16 mouse cellular contexts compared by ENCODE assay signal in genomic region chr11:90675479-90676110, GRCm38 (mm10). TPM values are rescaled to one million over a fixed set of nuclear protein-coding genes. Genes with fewer than 3 reads are reported as not detected.
DNase-seq lines count a peak whose midpoint lies in the region; ATAC-seq and TF ChIP-seq lines count a peak whose summit lies in the region.
"Had no signal": no experiment of that assay in that cellular context is flagged by ENCODE, and none has a peak within 500 bp of the region (broad histone marks: within the 10 kb centered on the region; RNA-seq: fewer than 3 reads in every experiment).

No protein-coding gene starts in this region.

- 0 out of 2 replicates have a peak overlapping the region, but pooled peaks have one; percentile 13 for H3K27ac ChIP-seq in heart, embryonic 10.5 days
- no peak overlapping the region for H3K27ac ChIP-seq in stomach, embryonic 14.5 days (ENCODE audit: low read length)
- no peak overlapping the region for H3K27ac ChIP-seq in stomach, postnatal 0 days (replicated peaks)
- H3K27ac ChIP-seq in liver, embryonic 11.5 days (ENCODE audit: low read depth, low read length): peak overlapping the region; percentile 64
- H3K27ac ChIP-seq: embryonic facial prominence, embryonic 12.5 days; hindbrain, embryonic 15.5 days had no signal

- intact Hi-C loops in gastrocnemius, postnatal 14 days (cut with DNase I; ENCODE audit: low total_unique reads): no loop called here

- H3K9ac ChIP-seq in stomach, embryonic 14.5 days (replicated peaks; ENCODE audit: low read depth, low read length): no peak overlapping the region
- H3K9ac ChIP-seq in stomach, postnatal 0 days (ENCODE audit: low read length): no peak overlapping the region
- H3K9ac ChIP-seq in liver, embryonic 11.5 days (ENCODE audit: low read depth, low read length): peak overlapping the region; percentile 18
- H3K9ac ChIP-seq: embryonic facial prominence, embryonic 12.5 days; hindbrain, embryonic 15.5 days had no signal

- H3K4me2 ChIP-seq in stomach, embryonic 14.5 days (replicated peaks; ENCODE audit: low read depth, low read length): no peak overlapping the region
- H3K4me2 ChIP-seq in stomach, postnatal 0 days (replicated peaks; ENCODE audit: low read depth): no peak overlapping the region
- H3K4me2 ChIP-seq in liver, embryonic 11.5 days: peak overlapping the region; percentile 48
- H3K4me2 ChIP-seq: embryonic facial prominence, embryonic 12.5 days; hindbrain, embryonic 15.5 days had no signal

- TF ChIP-seq EP300 in stomach, postnatal 0 days (optimal IDR thresholded peaks at IDR 0.05): no peak

- peaks cover 36% of the 10 kb centered on the region for H3K36me3 ChIP-seq in heart, embryonic 10.5 days
- H3K36me3 ChIP-seq in stomach, embryonic 14.5 days (ENCODE audit: control insufficient read depth, insufficient read depth, low read length): peaks cover 3% of the 10 kb centered on the region; the same call in 1 of the 2 replicates
- H3K36me3 ChIP-seq in stomach, postnatal 0 days (ENCODE audit: control insufficient read depth, insufficient read depth, low read length): no peaks in the 10 kb centered on the region
- peaks cover 10% of the 10 kb centered on the region; the same call in 1 of the 2 replicates for H3K36me3 ChIP-seq in liver, embryonic 11.5 days (ENCODE audit: control insufficient read depth, insufficient read depth, low read length)
- H3K36me3 ChIP-seq: embryonic facial prominence, embryonic 12.5 days; hindbrain, embryonic 15.5 days had no signal

- TF ChIP-seq CTCF in stomach, postnatal 0 days (IDR thresholded peaks at IDR 0.05; ENCODE audit: low read depth): no peak

- H3K4me3 ChIP-seq in heart, embryonic 10.5 days: no peak overlapping the region
- H3K4me3 ChIP-seq in stomach, embryonic 14.5 days (ENCODE audit: low read depth, low read length): no peak overlapping the region
- no peak overlapping the region for H3K4me3 ChIP-seq in stomach, postnatal 0 days (ENCODE audit: low read depth, low read length)
- H3K4me3 ChIP-seq in liver, embryonic 11.5 days (ENCODE audit: low read depth, low read length): peak overlapping the region; percentile 30; the same call in 1 of the 2 replicates
- H3K4me3 ChIP-seq: embryonic facial prominence, embryonic 12.5 days; hindbrain, embryonic 15.5 days had no signal

- no peaks in the 10 kb centered on the region for H3K9me3 ChIP-seq in heart, embryonic 10.5 days
- H3K9me3 ChIP-seq in stomach, embryonic 14.5 days (ENCODE audit: control insufficient read depth, low read depth, low read length): no peaks in the 10 kb centered on the region
- H3K9me3 ChIP-seq in stomach, postnatal 0 days (ENCODE audit: control insufficient read depth, low read length): no peaks in the 10 kb centered on the region
- no peaks in the 10 kb centered on the region for H3K9me3 ChIP-seq in liver, embryonic 11.5 days (ENCODE audit: control insufficient read depth, low read length)
- H3K9me3 ChIP-seq: embryonic facial prominence, embryonic 12.5 days; hindbrain, embryonic 15.5 days had no signal

- H3K27me3 ChIP-seq in heart, embryonic 10.5 days (ENCODE audit: insufficient read depth, poor library complexity, severe bottlenecking): no peaks in the 10 kb centered on the region
- H3K27me3 ChIP-seq in stomach, embryonic 14.5 days (ENCODE audit: control insufficient read depth, insufficient read depth, low read length): no peaks in the 10 kb centered on the region
- no peaks in the 10 kb centered on the region for H3K27me3 ChIP-seq in stomach, postnatal 0 days (ENCODE audit: control insufficient read depth, insufficient read depth, low read length)
- no peaks in the 10 kb centered on the region for H3K27me3 ChIP-seq in liver, embryonic 11.5 days (replicated peaks; ENCODE audit: control insufficient read depth, insufficient read depth, low read length)
- H3K27me3 ChIP-seq: embryonic facial prominence, embryonic 12.5 days; hindbrain, embryonic 15.5 days had no signal

- WGBS in heart, embryonic 10.5 days: 75% methylated on average over 5 of the region's 5 CpGs
- WGBS in stomach, embryonic 14.5 days: 74% methylated on average over 5 of the region's 5 CpGs
- WGBS in stomach, postnatal 0 days: 68% methylated on average over 5 of the region's 5 CpGs
- 40% methylated on average over 5 of the region's 5 CpGs for WGBS in liver, embryonic 11.5 days

- ATAC-seq in stomach, embryonic 14.5 days (ENCODE audit: insufficient number of reproducible peaks, insufficient read depth, low FRiP score, low read depth): peak; percentile 67; the same call in 1 of the 2 replicates
- no peak for ATAC-seq in stomach, postnatal 0 days (ENCODE audit: low FRiP score, low TSS enrichment)
- peak; percentile 97 for ATAC-seq in liver, embryonic 11.5 days (replicated peaks; ENCODE audit: low FRiP score)
- ATAC-seq: forebrain, embryonic 16.5 days had no signal

- no peak for DNase-seq in heart, embryonic 10.5 days (ENCODE audit: low spot score)
- DNase-seq in heart, postnatal 4 days: no peak
- no peak for DNase-seq in stomach, postnatal 0 days (ENCODE audit: low spot score)
- no peak for DNase-seq in liver, embryonic 11.5 days (ENCODE audit: low spot score)
- no peak for DNase-seq in T-cell, adult 2 months (ENCODE audit: low spot score)
- DNase-seq in adrenal gland, adult (ENCODE audit: inconsistent age in 2 of 2, low spot score in 1 of 2): no peak
- no peak for DNase-seq in gastrocnemius, postnatal 14 days
- DNase-seq: adrenal gland, postnatal 25 days; cerebellum, adult 8-10 months; gastrocnemius, postnatal 25 days; kidney, postnatal 36 days; lung, postnatal 4 days had no signal

- peaks cover 21% of the 10 kb centered on the region for H3K4me1 ChIP-seq in heart, embryonic 10.5 days
- no peaks in the 10 kb centered on the region for H3K4me1 ChIP-seq in stomach, embryonic 14.5 days (ENCODE audit: control insufficient read depth, insufficient read depth, low read length)
- H3K4me1 ChIP-seq in stomach, postnatal 0 days (replicated peaks; ENCODE audit: control insufficient read depth, insufficient read depth): no peaks in the 10 kb centered on the region
- peaks cover 5% of the 10 kb centered on the region for H3K4me1 ChIP-seq in liver, embryonic 11.5 days (replicated peaks; ENCODE audit: control insufficient read depth, insufficient read depth, low read length)
- H3K4me1 ChIP-seq: embryonic facial prominence, embryonic 12.5 days; hindbrain, embryonic 15.5 days had no signal

RNA-seq across cellular contexts. Expression of gene Tom1l1, which starts 12.6 kb away (rescaled TPM):
- 37.9 and 44.6 TPM in 2 replicates for polyA plus RNA-seq in heart, embryonic 10.5 days (2016; fragmentation: Nextera tagmentation; extraction: Ambion mirVana)
- total RNA-seq in heart, postnatal 4 days (2021): 10 to 100 TPM; 15.8 to 18.6 TPM
- 37.3 and 41.2 TPM in 2 replicates for polyA plus RNA-seq in stomach, embryonic 14.5 days (2014; fragmentation: Nextera tagmentation; extraction: Ambion mirVana)
- polyA plus RNA-seq in stomach, postnatal 0 days (2015; fragmentation: Nextera tagmentation; extraction: Ambion mirVana): 36.5 and 37.1 TPM in 2 replicates
- 60.7 and 66.0 TPM in 2 replicates for polyA plus RNA-seq in liver, embryonic 11.5 days (2014; fragmentation: Nextera tagmentation; extraction: Ambion mirVana)
- total RNA-seq in gastrocnemius, postnatal 14 days (2021): 10 to 100 TPM; 12.7 to 13.6 TPM

RNA-seq across cellular contexts. Expression of gene Cox11, which starts 37.6 kb away (rescaled TPM):
- 39.4 and 48.3 TPM in 2 replicates for polyA plus RNA-seq in heart, embryonic 10.5 days (2016; fragmentation: Nextera tagmentation; extraction: Ambion mirVana)
- 10 to 100 TPM; 22.8 to 24.7 TPM for total RNA-seq in heart, postnatal 4 days (2021)
- polyA plus RNA-seq in stomach, embryonic 14.5 days (2014; fragmentation: Nextera tagmentation; extraction: Ambion mirVana): 27.7 and 30.9 TPM in 2 replicates
- polyA plus RNA-seq in stomach, postnatal 0 days (2015; fragmentation: Nextera tagmentation; extraction: Ambion mirVana): 23.6 and 28.4 TPM in 2 replicates
- 25.9 and 28.8 TPM in 2 replicates for polyA plus RNA-seq in liver, embryonic 11.5 days (2014; fragmentation: Nextera tagmentation; extraction: Ambion mirVana)
- 10 to 100 TPM; 21.9 to 26.3 TPM for total RNA-seq in gastrocnemius, postnatal 14 days (2021)

RNA-seq across cellular contexts. Expression of gene Stxbp4, which starts 37.7 kb away (rescaled TPM):
- 16.6 and 25.3 TPM in 2 replicates for polyA plus RNA-seq in heart, embryonic 10.5 days (2016; fragmentation: Nextera tagmentation; extraction: Ambion mirVana)
- 1 to 10 TPM; 5.9 to 6.0 TPM for total RNA-seq in heart, postnatal 4 days (2021)
- polyA plus RNA-seq in stomach, embryonic 14.5 days (2014; fragmentation: Nextera tagmentation; extraction: Ambion mirVana): 25.9 and 27.2 TPM in 2 replicates
- 2.7 and 3.4 TPM in 2 replicates for polyA plus RNA-seq in stomach, postnatal 0 days (2015; fragmentation: Nextera tagmentation; extraction: Ambion mirVana)
- polyA plus RNA-seq in liver, embryonic 11.5 days (2014; fragmentation: Nextera tagmentation; extraction: Ambion mirVana): 16.6 and 17.9 TPM in 2 replicates
- total RNA-seq in gastrocnemius, postnatal 14 days (2021): 10 to 100 TPM; 13.2 to 23.0 TPM

Comparison
In these comparisons a context has a peak if more than half of its experiments do, and no peak if none do; other contexts are left out.
1. H3K27ac ChIP-seq: peak in heart, embryonic 10.5 days (single experiment) and liver, embryonic 11.5 days (single experiment); none in stomach, embryonic 14.5 days (single experiment) and stomach, postnatal 0 days (single experiment).